Mouse (Mus musculus) cerebellum, adult 2 months (tissue): ENCODE data around the gene Traf7.

Experiments used
- CTCF ChIP-seq: fragments of 200-500 bp; IDR thresholded peaks from 2 replicates; pipeline ENCODE4 v1.5.1; 2011; ENCODE audit warnings: low read depth, mild to moderate bottlenecking, control low read depth, low read length, moderate library complexity, borderline replicate concordance; ENCODE audit not compliant: insufficient read depth
- POLR2A ChIP-seq: fragments of 200-500 bp; IDR thresholded peaks from 2 replicates; pipeline ENCODE4 v1.6.1; 2011; ENCODE audit warnings: low read length, control low read depth, borderline replicate concordance; ENCODE audit not compliant: insufficient read depth

DNA sequence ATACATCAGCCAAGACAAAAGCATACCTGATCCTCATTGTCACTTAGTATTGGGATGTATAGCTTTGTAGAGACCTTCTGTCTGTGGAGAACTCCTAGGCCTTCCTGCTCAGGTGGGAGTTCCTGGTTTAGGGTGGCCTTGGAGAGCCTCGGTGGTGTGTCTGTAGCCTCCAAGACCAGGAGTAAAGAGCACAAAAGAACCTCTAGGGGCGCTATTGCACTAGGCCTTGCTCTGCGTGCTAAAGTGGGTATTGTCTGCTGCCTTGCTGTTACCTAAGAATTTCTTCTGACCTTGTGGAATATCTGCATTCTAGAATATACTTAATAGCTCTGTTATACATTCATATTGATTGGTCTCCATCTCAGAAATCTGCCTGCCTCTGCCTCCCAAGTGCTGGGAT lies 12.6 kb upstream of the Traf7 start:
- no peak for TF ChIP-seq POLR2A
- peak; percentile 79 for TF ChIP-seq CTCF
